Mouse (Mus musculus): ENCODE data around the gene Tmem41b.
"Not testable (repeated sequence)": the region's sequence is repeated elsewhere in the genome, so short reads cannot be mapped to it uniquely, and the experiment has no call there.

Gene Tmem41b

GRCm38 (mm10) chr7:109986775-109987174 is at the start of gene Tmem41b:
Gene Tmem41b (minus strand): TSS chr7:109986929.
- not testable (repeated sequence) for DNase-seq (ENCODE audit: low spot score)

- no peak for DNase-seq (ENCODE audit: low spot score)
Observed at GRCm38 (mm10) chr7:110030342-110030741, 43.6 kb upstream of the Tmem41b start.

DNA sequence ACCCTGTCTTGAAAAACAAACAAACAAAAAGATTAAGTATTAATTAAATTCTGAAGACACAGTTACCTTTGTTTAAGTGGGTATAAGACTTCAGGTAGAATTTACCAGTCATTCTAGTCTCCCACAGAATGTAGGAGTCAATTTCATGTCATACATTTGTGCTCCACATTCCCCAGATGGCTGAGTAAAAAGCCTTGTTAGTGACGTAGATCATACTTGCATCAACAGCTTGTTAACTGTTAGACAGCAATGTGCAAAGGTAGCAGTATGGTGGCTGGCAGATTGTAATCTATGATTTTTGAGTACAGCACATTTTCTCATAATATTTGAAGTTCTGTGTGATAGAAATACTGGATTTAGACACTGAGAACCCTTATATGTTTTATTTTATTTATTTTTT is 42.1 kb upstream of the Tmem41b start:
- DNase-seq (ENCODE audit: low spot score) = no peak

DNA sequence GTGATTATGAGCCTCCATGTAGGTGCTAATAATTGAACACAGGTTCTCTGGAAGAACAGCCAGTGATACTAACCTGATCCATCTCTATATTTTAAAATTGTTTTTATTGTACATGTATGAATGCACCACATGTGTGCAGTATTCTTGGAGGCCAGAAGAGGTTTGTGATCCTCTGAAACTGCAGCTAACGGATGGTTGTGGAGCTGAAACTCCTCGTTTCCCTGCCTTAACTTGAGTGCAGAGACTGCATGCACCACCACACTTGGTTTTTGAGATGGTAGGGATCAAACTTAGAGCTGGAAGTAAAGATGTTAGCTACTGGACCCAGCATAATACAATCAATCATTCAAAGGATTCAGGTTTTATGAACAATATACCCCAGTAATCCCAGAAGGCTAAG is 39.9 kb upstream of the Tmem41b start:
- DNase-seq (ENCODE audit: low spot score) = no peak

DNA sequence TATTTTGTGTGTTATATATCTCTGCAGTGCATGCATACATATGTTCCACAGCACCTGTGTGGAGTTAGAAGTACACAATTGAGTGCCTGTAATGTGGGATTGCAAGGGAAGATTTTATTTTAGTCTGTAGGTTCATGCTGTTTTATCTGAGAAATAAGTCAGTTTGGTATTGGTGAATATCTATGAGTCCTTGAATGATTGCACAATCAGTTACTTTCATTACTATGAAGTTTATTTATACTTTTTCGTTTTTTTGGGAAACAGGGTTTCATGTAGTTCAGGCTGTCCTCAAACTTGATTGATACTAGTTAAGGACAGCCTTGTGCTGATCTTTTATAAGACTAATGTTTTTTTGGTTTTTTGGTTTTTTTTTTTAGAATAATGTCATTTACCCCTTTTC is 36.8 kb upstream of the Tmem41b start:
- no peak for DNase-seq (ENCODE audit: low spot score)

DNA sequence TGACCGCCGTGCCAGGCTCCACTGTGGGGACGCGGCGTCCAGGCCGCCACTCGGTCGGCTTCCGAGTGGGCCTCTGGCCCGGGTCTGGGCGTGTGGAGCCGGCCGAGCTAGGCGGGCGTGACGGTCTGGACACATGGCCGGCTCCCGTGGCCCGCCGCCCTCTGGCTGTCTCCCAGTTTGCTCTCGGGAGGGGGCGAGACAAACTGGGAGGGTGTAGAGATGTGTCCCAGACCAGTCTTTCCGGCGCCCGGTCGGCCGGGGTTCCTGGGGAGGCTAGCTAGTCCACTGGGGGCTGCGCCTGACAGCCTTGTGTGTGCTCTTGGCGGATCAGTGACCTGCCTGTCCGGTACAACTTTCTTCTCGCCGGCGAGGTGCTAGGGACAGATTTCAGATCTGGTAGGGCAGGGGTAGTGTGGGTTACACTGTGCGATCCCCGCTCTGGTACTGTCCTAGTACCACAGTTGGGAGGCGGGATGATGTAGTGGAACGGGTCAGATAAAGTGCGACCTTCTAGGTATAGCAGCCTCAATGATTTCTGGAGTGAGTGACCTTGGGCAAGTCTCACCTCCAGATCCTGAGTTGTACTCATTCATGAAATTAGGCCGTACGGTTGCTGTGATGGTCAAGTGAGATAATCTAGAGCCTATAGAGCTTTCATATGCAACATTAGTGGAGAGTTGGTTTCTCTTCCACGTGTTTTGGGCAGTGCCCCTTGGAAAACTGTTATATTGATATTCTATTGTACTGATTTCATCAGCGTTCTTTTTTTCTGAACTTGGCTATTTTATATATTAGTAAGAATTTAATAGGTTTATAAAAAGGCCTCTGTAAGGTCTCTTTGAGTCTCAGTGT is 32.1 kb upstream of the Tmem41b start:
- DNase-seq (ENCODE audit: low spot score) = peak; percentile 40

DNA sequence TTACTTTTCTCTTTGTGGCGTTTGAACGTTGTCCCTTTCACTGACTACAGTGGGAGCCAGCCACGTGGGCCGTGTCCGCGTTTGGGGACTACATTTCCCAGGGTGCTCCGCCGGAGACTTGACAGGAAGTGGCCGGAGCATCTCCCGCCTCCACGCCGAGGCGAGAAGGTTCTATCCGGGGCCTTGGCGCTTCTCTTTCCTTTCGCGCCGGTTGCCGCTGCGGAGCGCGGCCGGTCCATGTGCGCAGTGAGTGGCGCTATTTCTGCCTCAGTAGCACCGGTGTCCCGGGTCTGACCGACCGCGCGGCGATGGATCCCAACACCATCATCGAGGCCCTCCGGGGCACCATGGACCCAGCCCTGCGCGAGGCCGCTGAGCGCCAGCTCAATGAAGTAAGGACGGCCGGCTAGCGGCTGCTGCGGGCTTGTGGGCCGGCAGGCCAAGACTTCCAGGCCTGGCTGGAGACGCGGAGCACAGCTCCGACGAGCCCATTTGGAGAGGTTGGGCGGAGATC is 31.4 kb upstream of the Tmem41b start, which contains the start of gene Ipo7:
TSS of gene Ipo7 (plus strand) at position 158 of the 514 bp plus-strand sequence.
- DNase-seq (ENCODE audit: low spot score) = peak; percentile 97

GRCm38 (mm10) chr7:110014272-110014671 is 27.5 kb upstream of the Tmem41b start:
- no peak for DNase-seq (ENCODE audit: low spot score)

DNA sequence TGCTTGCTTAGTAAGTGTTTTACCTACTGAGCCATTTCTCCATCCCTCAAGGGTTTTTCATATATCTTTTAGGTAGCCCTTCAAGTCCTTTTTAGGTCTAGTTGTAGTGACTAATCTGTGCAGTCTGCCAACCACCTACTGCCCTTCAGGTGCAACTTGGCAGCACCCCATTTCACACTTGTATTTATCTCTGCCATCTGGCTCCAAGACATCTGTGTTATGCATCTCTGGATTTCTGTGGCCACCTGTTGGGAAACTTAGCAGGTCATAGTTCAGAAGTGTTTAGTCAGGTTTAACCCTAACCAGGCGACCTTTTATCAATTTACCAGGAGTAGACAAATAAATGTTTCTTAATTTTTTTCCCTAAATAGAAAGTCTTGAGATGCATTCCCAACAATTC is 24.7 kb upstream of the Tmem41b start:
- no peak for DNase-seq (ENCODE audit: low spot score)

GRCm38 (mm10) chr7:110009084-110009483 is 22.4 kb upstream of the Tmem41b start:
- DNase-seq (ENCODE audit: low spot score) = no peak

DNA sequence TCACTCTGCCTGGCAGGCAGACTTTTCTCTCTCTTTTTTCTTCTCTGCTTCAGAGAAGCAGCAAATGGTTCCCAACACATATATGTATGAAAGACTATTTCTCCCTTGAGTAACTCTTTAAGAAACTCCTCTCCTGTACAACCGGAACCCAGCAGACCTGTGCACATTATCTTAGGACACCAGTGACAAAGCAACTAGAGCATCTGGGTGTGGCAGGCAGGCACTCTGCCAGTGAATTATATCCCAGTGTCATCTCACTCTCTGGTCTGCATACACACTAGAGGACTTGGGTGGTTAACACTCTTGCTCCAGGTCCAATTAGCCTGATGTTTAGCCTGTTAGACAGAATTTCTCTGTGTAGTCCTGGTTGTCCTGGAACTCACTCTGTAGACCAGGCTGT is 21.8 kb upstream of the Tmem41b start:
- DNase-seq (ENCODE audit: low spot score) = no peak

GRCm38 (mm10) chr7:110006471-110007195 is 19.9 kb upstream of the Tmem41b start:
- no peak for DNase-seq (ENCODE audit: low spot score)

DNA sequence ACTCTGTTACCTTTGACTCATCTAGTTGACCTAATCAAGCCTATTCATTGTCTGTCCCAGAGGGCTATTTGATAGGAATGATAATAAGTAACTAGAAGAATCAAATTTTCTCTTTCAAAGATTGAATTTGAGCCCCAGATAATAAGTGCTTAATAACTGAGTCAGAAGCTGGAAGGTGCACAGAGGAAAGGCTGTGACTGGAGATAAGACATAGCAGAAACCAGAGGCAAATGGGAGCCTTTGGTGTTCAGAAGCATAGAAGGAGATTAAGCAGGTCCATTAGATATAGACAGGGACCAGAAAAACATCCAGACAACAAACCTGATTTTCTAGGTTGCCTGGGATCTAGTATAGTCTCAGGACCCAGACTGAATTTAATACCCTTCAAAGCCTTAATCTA is 19.2 kb upstream of the Tmem41b start:
- no peak for DNase-seq (ENCODE audit: low spot score)

DNA sequence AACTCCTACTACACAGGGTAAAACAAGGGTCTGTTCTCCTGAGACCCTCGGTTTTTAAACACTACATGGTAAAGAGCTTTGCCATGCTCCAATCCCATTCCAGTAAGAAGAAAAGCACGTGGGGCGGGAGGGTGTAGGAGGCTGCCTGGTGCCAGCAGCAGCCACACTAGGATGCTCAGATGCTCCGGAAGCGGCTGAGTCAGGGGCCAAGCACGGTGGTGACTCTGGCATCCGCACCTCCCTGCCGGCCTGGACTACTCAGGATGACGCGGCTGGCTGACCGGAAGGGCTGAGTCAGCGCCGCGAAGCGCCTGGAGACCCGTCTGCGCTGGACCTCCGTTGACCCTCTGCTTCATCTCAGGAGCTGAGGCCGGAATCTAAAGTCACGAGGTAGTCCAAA is 16.2 kb upstream of the Tmem41b start:
- peak; percentile 78 for DNase-seq (ENCODE audit: low spot score)

DNA sequence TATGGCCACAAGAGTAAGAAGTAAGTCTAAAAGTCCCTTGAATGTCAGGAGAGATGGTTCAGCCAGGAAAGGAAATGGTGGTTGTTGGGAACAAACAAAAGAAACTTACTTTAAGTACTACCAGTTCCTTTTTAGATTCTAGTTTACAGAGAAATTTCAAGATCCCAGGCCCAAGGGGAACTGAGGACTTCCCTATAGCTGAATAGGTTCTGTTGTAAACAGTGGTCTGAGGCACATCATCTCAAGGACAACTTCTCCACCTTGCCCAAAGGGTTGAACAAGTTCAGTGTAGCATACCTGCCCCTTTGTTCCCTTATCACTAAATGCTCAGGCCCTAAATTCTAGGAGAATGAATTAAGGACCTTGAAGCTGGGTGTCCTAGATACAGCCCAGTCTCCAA is 15.4 kb upstream of the Tmem41b start:
- DNase-seq (ENCODE audit: low spot score) = no peak

DNA sequence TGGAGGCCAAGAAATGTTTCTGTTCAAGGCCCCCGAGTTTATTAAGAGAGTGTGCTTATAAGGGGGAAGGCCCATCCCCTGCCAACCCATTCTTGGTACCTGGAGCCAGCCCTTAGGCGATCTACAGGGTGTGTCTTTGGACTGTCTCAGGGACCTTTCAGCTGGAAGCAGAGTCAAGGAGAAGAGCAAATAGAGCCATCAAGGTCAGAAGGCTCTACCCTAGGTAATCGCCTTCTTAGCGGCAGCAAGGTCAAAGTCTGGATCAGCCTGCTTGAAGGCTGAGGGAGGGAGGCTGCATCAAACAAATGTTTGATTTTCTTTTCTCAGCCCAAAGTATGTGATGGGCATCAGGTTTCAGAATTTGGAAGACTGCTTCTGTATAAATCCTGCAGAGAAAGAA is 11.7 kb upstream of the Tmem41b start:
- no peak for DNase-seq (ENCODE audit: low spot score)

DNA sequence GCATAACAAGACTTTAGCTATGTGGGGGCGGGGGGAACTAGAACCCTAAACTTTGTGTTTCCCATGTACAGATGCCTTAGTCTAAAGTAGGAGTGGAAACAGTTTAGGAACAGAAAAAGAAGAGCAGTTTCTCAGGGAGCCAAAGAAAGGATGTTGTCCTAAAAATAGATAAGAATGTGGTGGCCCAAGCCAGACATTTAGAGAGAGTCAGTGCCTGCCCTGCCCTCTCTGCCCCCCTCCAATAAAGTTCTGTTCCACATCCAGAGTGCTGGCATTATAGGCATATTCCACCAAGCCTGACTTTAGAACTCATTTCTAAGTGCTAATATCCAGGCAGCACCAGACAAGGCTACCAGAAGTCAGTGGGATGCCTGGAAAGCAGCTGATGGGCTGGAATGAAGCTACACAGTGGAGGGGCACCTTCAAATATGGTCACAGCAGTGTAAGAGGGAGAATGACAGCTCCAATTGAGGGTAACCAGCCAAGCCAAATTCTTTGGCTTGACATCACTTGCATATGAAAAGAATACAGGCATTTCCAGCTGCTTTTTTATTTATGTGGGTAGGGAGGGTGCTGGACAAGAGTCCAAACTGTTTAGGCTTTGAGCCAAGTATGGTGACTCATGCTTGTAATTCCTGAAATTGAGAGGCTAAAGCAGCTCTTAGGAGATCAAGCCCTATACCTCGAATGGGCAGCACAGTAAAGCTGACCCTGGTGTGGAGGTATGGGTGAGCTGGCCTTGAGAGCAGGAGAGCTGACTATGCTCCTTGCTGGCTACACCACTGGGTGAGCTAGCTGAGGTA is 6.6 kb upstream of the Tmem41b start:
- DNase-seq (ENCODE audit: low spot score) = no peak

- no peak for DNase-seq (ENCODE audit: low spot score)
Observed at GRCm38 (mm10) chr7:109991286-109991685, 4.6 kb upstream of the Tmem41b start.

DNA sequence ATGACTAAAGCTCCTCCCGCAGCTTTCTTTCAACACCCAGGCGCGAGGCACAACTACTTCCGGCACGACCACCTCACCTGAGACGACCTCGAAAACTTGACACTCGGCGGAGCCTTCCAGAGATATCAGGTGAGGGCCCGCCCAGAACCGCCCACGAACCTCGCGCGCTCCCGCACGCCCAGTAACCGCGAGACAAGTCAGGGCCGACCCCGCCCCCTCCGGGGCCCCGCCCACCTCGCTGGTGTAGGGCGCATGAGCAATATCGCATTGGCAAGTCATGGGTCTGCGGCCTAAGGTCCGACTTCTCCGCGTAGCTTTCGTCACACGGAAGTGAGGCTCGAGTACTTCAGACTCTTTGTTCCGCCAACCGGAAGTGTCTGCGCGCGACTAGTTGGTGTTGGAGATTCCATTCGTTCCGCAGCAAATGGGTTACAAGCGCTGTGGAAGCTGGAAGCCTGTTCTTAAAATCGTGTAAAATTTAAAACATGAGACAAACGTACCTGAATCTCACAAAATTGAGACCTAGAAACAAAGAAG is 528 bp downstream of the Tmem41b start:
- peak; percentile 99 for DNase-seq (ENCODE audit: low spot score)

DNA sequence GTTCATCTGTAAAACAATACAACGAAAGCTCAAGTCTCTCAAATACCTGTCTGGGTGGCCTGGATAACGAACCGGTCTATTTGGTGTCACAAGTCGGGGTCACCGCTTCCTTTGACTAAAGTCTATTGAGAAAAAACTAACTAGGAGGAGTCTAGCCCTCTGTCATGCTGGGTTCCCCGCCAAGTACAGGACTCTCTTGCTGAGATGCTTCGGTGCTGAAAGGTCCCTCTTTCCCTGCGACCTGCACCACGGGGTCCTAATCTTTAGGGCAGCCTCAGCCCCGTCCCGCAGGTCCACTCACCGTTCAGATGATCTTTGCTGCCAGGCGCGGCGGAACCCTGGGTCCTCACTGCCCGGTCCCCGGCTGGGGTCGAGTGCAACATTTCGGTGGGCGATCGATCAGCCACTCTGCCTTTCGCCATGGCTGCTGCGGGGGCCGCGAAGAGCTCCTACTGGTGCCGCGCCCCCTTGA is 1.0 kb downstream of the Tmem41b start:
- peak; percentile 18 for DNase-seq (ENCODE audit: low spot score)

DNA sequence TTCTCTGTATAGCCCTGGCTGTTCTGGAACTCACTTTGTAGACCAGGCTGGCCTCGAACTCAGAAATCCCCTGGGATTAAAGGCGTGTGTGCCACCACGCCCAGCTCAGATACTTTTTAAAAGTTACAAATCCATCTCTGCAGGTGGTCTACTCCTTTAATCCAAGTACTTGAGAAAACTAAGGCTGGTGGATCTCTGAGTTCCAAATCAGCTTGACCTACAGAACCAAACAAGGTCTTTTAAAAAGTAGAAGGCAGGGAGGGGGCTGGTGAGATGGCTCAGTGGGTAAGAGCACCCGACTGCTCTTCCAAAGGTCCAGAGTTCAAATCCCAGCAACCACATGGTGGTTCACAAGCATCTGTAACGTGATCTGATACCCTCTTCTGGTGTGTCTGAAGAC is 2.1 kb downstream of the Tmem41b start:
- DNase-seq (ENCODE audit: low spot score) = not testable (repeated sequence)

DNA sequence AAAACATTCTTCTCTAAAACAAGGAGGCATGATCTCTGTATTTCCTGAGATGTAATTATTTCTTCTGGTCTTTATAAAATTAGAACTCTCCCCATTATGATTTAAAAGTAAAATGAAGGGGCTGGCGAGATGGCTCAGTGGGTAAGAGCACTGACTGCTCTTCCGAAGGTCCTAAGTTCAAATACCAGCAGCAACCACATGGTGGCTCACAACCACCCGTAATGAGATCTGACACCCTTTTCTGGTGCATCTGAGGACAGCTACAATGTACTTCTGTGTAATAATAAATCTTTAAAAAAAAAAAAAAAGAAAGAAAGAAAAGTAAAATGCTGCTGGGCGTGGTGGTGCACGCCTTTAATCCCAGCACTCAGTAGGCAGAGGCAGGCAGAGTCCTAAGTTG is 9.6 kb downstream of the Tmem41b start:
- not testable (repeated sequence) for DNase-seq (ENCODE audit: low spot score)
